Mouse (Mus musculus): Measurements from ENCODE around the gene Prdm11. TPM values are rescaled to one million over a fixed set of nuclear protein-coding genes. Genes with fewer than 3 reads are reported as not detected.

Gene Prdm11
- total and polyA plus RNA-seq, 2 experiments, result 0.46 to 0.73 TPM

GRCm38 (mm10) chr2:93076578-93076955 lies 30.6 kb upstream of the Prdm11 start:
- 67% methylated on average over 6 of the region's 6 CpGs for WGBS
- no peak overlapping the region for H3K4me3 ChIP-seq (ENCODE audit: insufficient read depth, low read depth, low read length)
- H3K9ac ChIP-seq (ENCODE audit: low read depth, low read length), result no peak overlapping the region
- H3K36me3 ChIP-seq (ENCODE audit: control insufficient read depth, insufficient read depth, low read length), result no peaks in the 10 kb centered on the region
- TF ChIP-seq CTCF (IDR thresholded peaks at IDR 0.05; ENCODE audit: low read depth, low read length) (no peak), POLR2A (IDR thresholded peaks at IDR 0.05; ENCODE audit: extremely low read depth, insufficient read depth, low read length) (no peak)
- no peaks in the 10 kb centered on the region for H3K4me1 ChIP-seq (ENCODE audit: control insufficient read depth, insufficient read depth, low read length)
- no peaks in the 10 kb centered on the region for H3K27me3 ChIP-seq (ENCODE audit: control insufficient read depth, insufficient read depth, low read length)
- no peak for DNase-seq (ENCODE audit: extremely low read depth, low read depth, low spot score)
- H3K79me2 ChIP-seq (ENCODE audit: control insufficient read depth, insufficient read depth, low read length), result no peaks in the 10 kb centered on the region
- H3K27ac ChIP-seq (replicated peaks; ENCODE audit: insufficient read depth, low read depth, low read length), result no peak overlapping the region

- Histone ChIP-seq H3K79me2 (ENCODE audit: control insufficient read depth, insufficient read depth, low read length) (no peaks in the 10 kb centered on the region), H3K27ac (replicated peaks; ENCODE audit: insufficient read depth, low read depth, low read length) (no peak overlapping the region), H3K4me1 (ENCODE audit: control insufficient read depth, insufficient read depth, low read length) (no peaks in the 10 kb centered on the region), H3K36me3 (ENCODE audit: control insufficient read depth, insufficient read depth, low read length) (no peaks in the 10 kb centered on the region), H3K4me3 (ENCODE audit: insufficient read depth, low read depth, low read length) (no peak overlapping the region), H3K27me3 (ENCODE audit: control insufficient read depth, insufficient read depth, low read length) (no peaks in the 10 kb centered on the region), H3K9ac (ENCODE audit: low read depth, low read length) (no peak overlapping the region)
- peak; percentile 8 for DNase-seq (ENCODE audit: extremely low read depth, low read depth, low spot score)
- WGBS, result 43% methylated on average over 15 of the region's 15 CpGs
- TF ChIP-seq CTCF (IDR thresholded peaks at IDR 0.05; ENCODE audit: low read depth, low read length) (peak; percentile 83), POLR2A (IDR thresholded peaks at IDR 0.05; ENCODE audit: extremely low read depth, insufficient read depth, low read length) (no peak)
These were observed 30.0 kb upstream of the Prdm11 start for GRCm38 (mm10) chr2:93075738-93076577.

GRCm38 (mm10) chr2:93071656-93072055 lies 25.7 kb upstream of the Prdm11 start:
- H3K9ac ChIP-seq (ENCODE audit: low read depth, low read length), result no peak overlapping the region
- H3K79me2 ChIP-seq (ENCODE audit: control insufficient read depth, insufficient read depth, low read length), result no peaks in the 10 kb centered on the region
- DNase-seq (ENCODE audit: extremely low read depth, low read depth, low spot score), result no peak
- 5% methylated on average over 12 of the region's 12 CpGs for WGBS
- H3K36me3 ChIP-seq (ENCODE audit: control insufficient read depth, insufficient read depth, low read length), result no peaks in the 10 kb centered on the region
- TF ChIP-seq CTCF (IDR thresholded peaks at IDR 0.05; ENCODE audit: low read depth, low read length), result no peak
- TF ChIP-seq POLR2A (IDR thresholded peaks at IDR 0.05; ENCODE audit: extremely low read depth, insufficient read depth, low read length), result no peak
- H3K27ac ChIP-seq (replicated peaks; ENCODE audit: insufficient read depth, low read depth, low read length), result no peak overlapping the region
- no peaks in the 10 kb centered on the region; the same call in 1 of the 2 replicates for H3K27me3 ChIP-seq (ENCODE audit: control insufficient read depth, insufficient read depth, low read length)
- H3K4me1 ChIP-seq (ENCODE audit: control insufficient read depth, insufficient read depth, low read length), result no peaks in the 10 kb centered on the region
- H3K4me3 ChIP-seq (ENCODE audit: insufficient read depth, low read depth, low read length), result no peak overlapping the region

- no peaks in the 10 kb centered on the region for H3K36me3 ChIP-seq (ENCODE audit: control insufficient read depth, insufficient read depth, low read length)
- TF ChIP-seq CTCF (IDR thresholded peaks at IDR 0.05; ENCODE audit: low read depth, low read length) (peak; percentile 47), POLR2A (IDR thresholded peaks at IDR 0.05; ENCODE audit: extremely low read depth, insufficient read depth, low read length) (no peak)
- no peaks in the 10 kb centered on the region; the same call in 1 of the 2 replicates for H3K27me3 ChIP-seq (ENCODE audit: control insufficient read depth, insufficient read depth, low read length)
- no peaks in the 10 kb centered on the region for H3K79me2 ChIP-seq (ENCODE audit: control insufficient read depth, insufficient read depth, low read length)
- WGBS, result 39% methylated on average over 2 of the region's 2 CpGs
- H3K4me3 ChIP-seq (ENCODE audit: insufficient read depth, low read depth, low read length), result no peak overlapping the region
- no peak overlapping the region for H3K9ac ChIP-seq (ENCODE audit: low read depth, low read length)
- no peaks in the 10 kb centered on the region for H3K4me1 ChIP-seq (ENCODE audit: control insufficient read depth, insufficient read depth, low read length)
- DNase-seq (ENCODE audit: extremely low read depth, low read depth, low spot score), result no peak
- no peak overlapping the region for H3K27ac ChIP-seq (replicated peaks; ENCODE audit: insufficient read depth, low read depth, low read length)
These were observed 23.0 kb upstream of the Prdm11 start for GRCm38 (mm10) chr2:93068942-93069341.

GRCm38 (mm10) chr2:93063347-93063746 lies 17.4 kb upstream of the Prdm11 start:
- Histone ChIP-seq H3K9ac (ENCODE audit: low read depth, low read length) (no peak overlapping the region), H3K36me3 (ENCODE audit: control insufficient read depth, insufficient read depth, low read length) (no peaks in the 10 kb centered on the region), H3K4me1 (ENCODE audit: control insufficient read depth, insufficient read depth, low read length) (no peaks in the 10 kb centered on the region), H3K79me2 (ENCODE audit: control insufficient read depth, insufficient read depth, low read length) (no peaks in the 10 kb centered on the region), H3K27me3 (ENCODE audit: control insufficient read depth, insufficient read depth, low read length) (no peaks in the 10 kb centered on the region), H3K4me3 (ENCODE audit: insufficient read depth, low read depth, low read length) (no peak overlapping the region), H3K27ac (replicated peaks; ENCODE audit: insufficient read depth, low read depth, low read length) (no peak overlapping the region)
- TF ChIP-seq CTCF (IDR thresholded peaks at IDR 0.05; ENCODE audit: low read depth, low read length), result peak; percentile 44; the same call in 1 of the 2 replicates
- no peak for TF ChIP-seq POLR2A (IDR thresholded peaks at IDR 0.05; ENCODE audit: extremely low read depth, insufficient read depth, low read length)
- no peak for DNase-seq (ENCODE audit: extremely low read depth, low read depth, low spot score)
- WGBS, result 12% methylated on average over 2 of the region's 2 CpGs

GRCm38 (mm10) chr2:93051873-93052272 lies 5.9 kb upstream of the Prdm11 start:
- Histone ChIP-seq H3K27ac (replicated peaks; ENCODE audit: insufficient read depth, low read depth, low read length) (no peak overlapping the region), H3K36me3 (ENCODE audit: control insufficient read depth, insufficient read depth, low read length) (no peaks in the 10 kb centered on the region), H3K4me3 (ENCODE audit: insufficient read depth, low read depth, low read length) (no peak overlapping the region), H3K27me3 (ENCODE audit: control insufficient read depth, insufficient read depth, low read length) (no peaks in the 10 kb centered on the region), H3K79me2 (ENCODE audit: control insufficient read depth, insufficient read depth, low read length) (no peaks in the 10 kb centered on the region), H3K9ac (ENCODE audit: low read depth, low read length) (no peak overlapping the region), H3K4me1 (ENCODE audit: control insufficient read depth, insufficient read depth, low read length) (no peaks in the 10 kb centered on the region; the same call in 1 of the 2 replicates)
- TF ChIP-seq CTCF (IDR thresholded peaks at IDR 0.05; ENCODE audit: low read depth, low read length), result no peak
- no peak for TF ChIP-seq POLR2A (IDR thresholded peaks at IDR 0.05; ENCODE audit: extremely low read depth, insufficient read depth, low read length)
- DNase-seq (ENCODE audit: extremely low read depth, low read depth, low spot score), result no peak
- WGBS, result 44% methylated on average over 1 of the region's 1 CpGs
